Mouse (Mus musculus) kidney, postnatal 0 days (tissue): ENCODE results near the gene Dnaja1. TPM values are rescaled to one million over a fixed set of nuclear protein-coding genes. Genes with fewer than 3 reads are reported as not detected.

Experiments
- ATAC-seq: fragments of 200-750 bp; cut with Nextera tagmentation; replicated peaks from 2 replicates; pipeline ENCODE4 v1.8.0; 2017; ENCODE audit warnings: low read depth, moderate number of reproducible peaks, moderate TSS enrichment, moderate library complexity; ENCODE audit not compliant: low FRiP score
- DNase-seq: peaks from one replicate; pipeline ENCODE4 v3.0.0-alpha.2; 2016; ENCODE audit warnings: low spot score
- H3K27ac ChIP-seq: fragments of 300-500 bp; sonication (generic); 2 replicates; pipeline ENCODE4 v1.5.1; 2014; ENCODE audit warnings: mild to moderate bottlenecking
- H3K27me3 ChIP-seq: fragments of 300-500 bp; sonication (generic); 2 replicates; pipeline ENCODE4 v1.6.1; 2014; ENCODE audit warnings: low read length, mixed read lengths; ENCODE audit not compliant: insufficient read depth
- H3K36me3 ChIP-seq: fragments of 300-500 bp; sonication (generic); 2 replicates; pipeline ENCODE4 v1.6.1; 2014; ENCODE audit warnings: low read length, mixed read lengths; ENCODE audit not compliant: insufficient read depth
- H3K4me1 ChIP-seq: fragments of 300-500 bp; sonication (generic); replicated peaks from 2 replicates; pipeline ENCODE4 v1.6.1; 2014; ENCODE audit warnings: antibody characterized with exemption, low read length, mixed read lengths; ENCODE audit not compliant: insufficient read depth
- H3K4me2 ChIP-seq: fragments of 300-500 bp; sonication (generic); 2 replicates; pipeline ENCODE4 v1.6.1; 2014; ENCODE audit warnings: mild to moderate bottlenecking, low read length, moderate library complexity, mixed read lengths
- H3K4me3 ChIP-seq: fragments of 300-500 bp; sonication (generic); replicated peaks from 2 replicates; pipeline ENCODE4 v1.5.1; 2014; ENCODE audit warnings: low read depth, low read length
- H3K9ac ChIP-seq: fragments of 300-500 bp; sonication (generic); 2 replicates; pipeline ENCODE4 v1.6.1; 2014; ENCODE audit warnings: low read depth, low read length
- H3K9me3 ChIP-seq: fragments of 300-500 bp; sonication (generic); replicated peaks from 2 replicates; pipeline ENCODE4 v1.6.1; 2016; ENCODE audit warnings: low read length, inconsistent platforms, mixed read lengths
- CTCF ChIP-seq: IDR thresholded peaks from 2 replicates; pipeline ENCODE4 v1.5.1; 2016; ENCODE audit warnings: antibody characterized with exemption, low read depth, mild to moderate bottlenecking, moderate library complexity
- WGBS: fragments of 180-500 bp; shearing (Covaris S2); extraction: QIAGEN DNeasy Blood & Tissue Kit; methylation state at CpG from one replicate; pipeline ENCODE4 v1.1.7; 2014; 5-methylcytosine and 5-hydroxymethylcytosine counted together
- microRNA counts: library from miRNA; unstranded; fragments of <30 nt; microRNA quantifications from one replicate; lab custom pipeline; 2015
- microRNA-seq: library from miRNA; unstranded; fragments of <30 nt; microRNA quantifications from one replicate; pipeline ENCODE4, GENCODE M21; 2016
- polyA plus RNA-seq: library from polyadenylated mRNA; unstranded; fragments of >200 nt; fragmentation: Nextera tagmentation; extraction: Ambion mirVana; gene quantifications from 2 replicates; pipeline ENCODE4 v1.2.1, GENCODE M21; 2015

Dnaja1 gene
- polyA plus RNA-seq, 1 experiment from 2014 or later = 417 TPM

DNA sequence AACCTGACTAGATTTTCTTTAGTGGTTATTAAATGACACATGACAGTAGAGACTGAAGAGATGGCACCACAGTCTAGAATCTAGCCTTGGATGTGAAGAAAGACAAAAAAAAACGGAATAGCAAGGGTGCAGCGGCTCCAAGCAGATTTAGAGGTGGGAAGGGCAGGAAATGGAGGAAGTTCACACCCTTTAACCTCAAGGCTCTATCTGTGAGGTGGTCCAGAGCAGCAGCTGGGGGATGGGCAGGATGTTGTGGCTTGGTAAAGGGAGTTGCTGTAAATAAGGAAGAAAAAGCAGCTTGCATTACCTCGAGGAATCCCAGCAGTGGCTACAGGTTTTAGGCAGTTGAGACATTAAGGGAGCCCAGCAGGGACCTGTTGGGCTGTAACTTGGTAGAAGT, 59.2 kb downstream of the Dnaja1 start:
- H3K27ac ChIP-seq = peak overlapping the region; percentile 3; the same call in 1 of the 2 replicates
- H3K9ac ChIP-seq = no peak overlapping the region
- no peaks in the 10 kb centered on the region for H3K36me3 ChIP-seq
- H3K4me3 ChIP-seq = no peak overlapping the region
- H3K4me1 ChIP-seq = peaks cover 13% of the 10 kb centered on the region; the same call in 1 of the 2 replicates
- H3K27me3 ChIP-seq = no peaks in the 10 kb centered on the region
- no peaks in the 10 kb centered on the region for H3K9me3 ChIP-seq
- ATAC-seq (no peak), DNase-seq (peak; percentile 64)
- no peak for TF ChIP-seq CTCF
- 21% methylated on average over 3 of the region's 3 CpGs for WGBS
- H3K4me2 ChIP-seq = no peak overlapping the region

DNA sequence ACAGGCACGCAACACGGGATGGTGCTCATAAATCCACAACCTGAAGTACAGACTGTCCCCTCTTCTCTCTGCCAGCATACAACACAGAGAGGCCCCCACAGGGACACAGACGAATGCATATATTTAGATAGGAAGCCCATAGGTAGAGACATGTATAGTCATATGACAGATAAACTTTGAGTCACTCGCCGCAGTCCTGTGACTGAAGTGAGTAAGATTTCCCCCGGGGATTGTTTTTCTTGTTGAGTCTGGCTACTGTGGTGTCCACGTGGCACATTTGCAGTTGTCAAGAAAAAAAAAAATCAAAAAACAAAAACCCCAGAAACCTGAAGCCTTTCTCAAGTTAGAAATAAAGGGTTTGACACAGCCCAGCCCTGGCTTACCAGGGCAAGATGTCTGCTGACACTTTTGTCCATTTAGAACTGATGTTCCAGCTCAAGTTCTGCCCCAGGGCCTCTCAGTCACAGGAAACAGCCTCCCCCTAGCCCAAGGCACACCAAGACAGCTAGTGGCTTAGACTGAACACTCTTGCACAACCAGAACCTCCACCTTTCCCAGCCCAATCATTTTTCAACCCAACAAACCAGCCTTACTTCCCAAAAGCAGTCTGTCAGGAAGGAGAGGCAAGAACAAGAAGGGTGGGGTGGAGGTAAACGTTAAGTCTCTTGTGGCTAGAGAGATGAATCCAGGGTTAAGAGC, 60.0 kb downstream of the Dnaja1 start:
- 26% methylated on average over 8 of the region's 8 CpGs for WGBS
- ATAC-seq (no peak), DNase-seq (no peak)
- Histone ChIP-seq H3K9ac (no peak overlapping the region), H3K9me3 (no peaks in the 10 kb centered on the region), H3K27ac (no peak overlapping the region), H3K36me3 (no peaks in the 10 kb centered on the region), H3K4me3 (no peak overlapping the region), H3K4me1 (peaks cover 13% of the 10 kb centered on the region; the same call in 1 of the 2 replicates), H3K4me2 (no peak overlapping the region), H3K27me3 (no peaks in the 10 kb centered on the region)
- no peak for TF ChIP-seq CTCF

DNA sequence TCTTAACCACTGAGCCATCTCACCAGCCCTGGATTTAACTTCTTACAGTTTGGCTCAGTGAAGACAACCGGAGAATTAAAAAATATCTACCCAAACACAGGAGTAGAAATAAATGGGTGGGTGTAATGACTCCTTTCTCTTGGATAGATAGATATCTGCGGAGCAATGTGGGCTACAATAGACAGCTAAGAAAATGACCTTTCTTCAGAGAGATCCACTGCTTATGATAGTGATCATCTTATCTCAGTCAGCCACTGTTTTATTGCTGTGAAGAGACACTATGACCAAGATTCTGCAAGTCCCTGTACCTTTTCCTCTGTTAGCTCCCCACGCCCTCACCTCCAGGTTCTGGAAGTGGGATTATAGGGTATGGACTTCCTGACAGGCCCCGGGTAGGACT, 61.1 kb downstream of the Dnaja1 start:
- Histone ChIP-seq H3K9me3 (no peaks in the 10 kb centered on the region), H3K27ac (no peak overlapping the region), H3K4me3 (no peak overlapping the region), H3K9ac (no peak overlapping the region), H3K4me2 (no peak overlapping the region), H3K36me3 (no peaks in the 10 kb centered on the region), H3K27me3 (no peaks in the 10 kb centered on the region), H3K4me1 (peaks cover 13% of the 10 kb centered on the region; the same call in 1 of the 2 replicates)
- DNase-seq (no peak), ATAC-seq (no peak)
- no peak for TF ChIP-seq CTCF
- WGBS = 92% methylated on average over 4 of the region's 4 CpGs

DNA sequence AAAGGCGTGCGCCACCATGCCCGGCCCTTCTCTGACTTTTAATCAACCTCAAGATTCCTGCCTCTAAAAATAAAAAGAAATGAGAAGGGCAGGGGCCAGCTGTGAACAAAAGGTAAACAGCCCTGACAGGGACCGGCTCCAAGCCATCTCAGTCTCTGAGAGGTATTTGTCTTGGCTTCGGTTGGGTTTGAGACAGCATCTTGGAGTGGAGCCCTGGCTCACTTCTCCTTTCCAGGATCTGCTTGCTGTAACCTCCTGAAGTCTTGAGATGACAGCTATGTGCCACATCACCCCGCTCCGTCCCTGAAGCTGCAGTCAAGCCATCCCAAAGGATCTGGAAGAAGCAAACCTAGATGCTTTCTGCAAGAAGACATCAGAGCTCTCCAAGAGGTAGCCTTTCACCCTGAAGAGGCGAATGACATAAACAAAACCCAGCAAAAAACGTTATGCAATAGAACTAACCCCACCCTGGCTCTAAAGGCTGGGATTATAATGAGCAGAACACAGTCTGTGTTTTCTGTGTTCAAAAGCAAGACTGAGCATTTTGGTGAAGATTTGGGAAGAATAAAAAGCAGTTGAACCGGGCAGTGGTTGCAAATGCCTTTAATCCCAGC, 62.7 kb downstream of the Dnaja1 start:
- H3K27me3 ChIP-seq = no peaks in the 10 kb centered on the region
- H3K4me3 ChIP-seq = no peak overlapping the region
- no peak for TF ChIP-seq CTCF
- no peaks in the 10 kb centered on the region for H3K36me3 ChIP-seq
- ATAC-seq (no peak), DNase-seq (peak; percentile 37)
- H3K9me3 ChIP-seq = no peaks in the 10 kb centered on the region
- WGBS = 61% methylated on average over 10 of the region's 10 CpGs
- H3K4me2 ChIP-seq = no peak overlapping the region
- no peak overlapping the region for H3K9ac ChIP-seq
- peaks cover 13% of the 10 kb centered on the region; the same call in 1 of the 2 replicates for H3K4me1 ChIP-seq
- no peak overlapping the region for H3K27ac ChIP-seq

DNA sequence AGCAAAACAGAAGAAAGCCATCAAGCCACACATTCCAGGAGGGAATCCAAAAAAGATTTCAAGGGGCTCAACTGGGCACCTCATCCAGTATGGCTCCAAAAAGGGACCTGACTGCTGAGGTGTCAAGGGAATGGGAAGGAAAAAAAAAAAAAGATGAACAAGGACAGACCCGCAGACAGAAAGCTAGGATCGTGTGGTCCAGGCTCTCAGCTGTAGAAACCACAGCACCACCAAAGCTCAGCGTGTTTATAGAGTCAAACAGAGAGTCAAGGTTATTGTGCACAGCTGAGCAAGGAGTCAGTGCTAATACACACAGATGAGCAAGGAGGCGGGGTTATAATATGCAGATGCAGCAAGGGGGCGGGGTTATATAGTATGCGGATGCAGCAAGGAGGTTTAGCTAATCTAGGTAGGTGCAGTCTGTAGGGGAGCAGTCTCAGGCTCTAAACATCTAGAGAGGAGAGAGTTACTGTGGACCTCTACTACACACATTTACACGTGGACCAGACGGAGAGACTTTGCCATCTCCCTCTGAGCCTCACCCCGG, 63.7 kb downstream of the Dnaja1 start:
- Histone ChIP-seq H3K4me2 (no peak overlapping the region), H3K27me3 (no peaks in the 10 kb centered on the region), H3K36me3 (no peaks in the 10 kb centered on the region), H3K9me3 (no peaks in the 10 kb centered on the region), H3K27ac (no peak overlapping the region), H3K9ac (no peak overlapping the region), H3K4me3 (no peak overlapping the region), H3K4me1 (peaks cover 13% of the 10 kb centered on the region; the same call in 1 of the 2 replicates)
- TF ChIP-seq CTCF = no peak
- 76% methylated on average over 9 of the region's 9 CpGs for WGBS
- DNase-seq (no peak), ATAC-seq (no peak)

DNA sequence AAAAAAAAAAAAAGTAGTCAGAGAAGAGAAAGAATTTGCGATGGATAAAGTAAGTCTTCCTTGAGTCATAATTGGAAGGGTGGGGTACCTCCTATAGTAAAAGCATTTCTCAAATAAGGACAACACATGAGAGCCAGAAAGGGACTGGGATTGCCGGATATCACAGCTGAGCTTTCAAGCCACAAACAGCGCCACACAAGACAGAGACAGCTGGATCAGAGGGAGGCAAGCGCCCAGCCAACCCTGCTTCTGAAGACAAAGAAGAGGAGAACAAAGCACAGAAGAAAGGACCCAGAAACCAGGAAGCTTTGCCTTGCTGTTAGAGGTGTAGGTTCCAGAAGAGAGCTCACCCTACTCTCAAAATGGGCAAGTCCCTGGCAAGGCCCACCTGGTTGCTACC, 64.6 kb downstream of the Dnaja1 start:
- no peaks in the 10 kb centered on the region for H3K36me3 ChIP-seq
- no peak overlapping the region for H3K4me2 ChIP-seq
- H3K9ac ChIP-seq = no peak overlapping the region
- H3K4me1 ChIP-seq = 0 out of 2 replicates have a peak, but pooled peaks cover 7% of the 10 kb centered on the region
- 90% methylated on average over 4 of the region's 4 CpGs for WGBS
- ATAC-seq (no peak), DNase-seq (no peak)
- H3K27ac ChIP-seq = no peak overlapping the region
- no peaks in the 10 kb centered on the region for H3K27me3 ChIP-seq
- no peak for TF ChIP-seq CTCF
- H3K9me3 ChIP-seq = no peaks in the 10 kb centered on the region
- H3K4me3 ChIP-seq = no peak overlapping the region

MicroRNA genes within 50 kb of the gene (microRNA counts, 519-probe panel; counts per million panel counts)
- 330 counts per million, percentile 68 among the panel's probes with 10 or more counts for microRNA mmu-miR-207 (lab: Ali Mortazavi, UCI)

Small RNA genes within 50 kb of the gene (microRNA-seq; reads per million reads assigned to microRNA genes)
- not detected for gene Mir207

Other genes with a start within 250 kb of the Dnaja1 start
- gene Tmem215, start 250.0 kb upstream of the Dnaja1 start, polyA plus RNA-seq = 0.13 and 0.14 TPM in 2 replicates
- 25.7 and 26.2 TPM in 2 replicates for gene Aptx, start 19.0 kb upstream of the Dnaja1 start, polyA plus RNA-seq
- 122 and 126 TPM in 2 replicates for gene Smu1, start 35.8 kb downstream of the Dnaja1 start, polyA plus RNA-seq
- 35.9 and 38.9 TPM in 2 replicates for gene B4galt1, start 131.9 kb downstream of the Dnaja1 start, polyA plus RNA-seq
- gene Spink4, start 197.9 kb downstream of the Dnaja1 start, polyA plus RNA-seq = 0.41 and 1.0 TPM in 2 replicates
- gene Bag1, start 226.1 kb downstream of the Dnaja1 start, polyA plus RNA-seq = 284 and 295 TPM in 2 replicates
- 160 and 164 TPM in 2 replicates for gene Chmp5, start 226.3 kb downstream of the Dnaja1 start, polyA plus RNA-seq
- gene Nfx1, start 248.8 kb downstream of the Dnaja1 start, polyA plus RNA-seq = 55.1 and 56.5 TPM in 2 replicates